Mouse (Mus musculus) cortical plate, adult 2 months (tissue): ENCODE measurements at regions not wholly inside any gene's neighbourhood (a gene's known extent, or its start where the extent isn't known, plus 50 kb on each side); places are given as distances from the start of the nearest gene placed in this dataset.

Experiments
- CTCF ChIP-seq: fragments of 200-500 bp; IDR thresholded peaks from 2 replicates; pipeline ENCODE4 v1.5.1; 2011; ENCODE audit warnings: mild to moderate bottlenecking, control low read depth, low read length; ENCODE audit not compliant: insufficient read depth; ENCODE audit errors: extremely low read depth
- POLR2A ChIP-seq: fragments of 200-500 bp; IDR thresholded peaks from 2 replicates; pipeline ENCODE4 v1.6.1; 2011; ENCODE audit warnings: mild to moderate bottlenecking, low read length, control low read depth; ENCODE audit not compliant: insufficient read depth; ENCODE audit errors: extremely low read depth

- no peak for TF ChIP-seq CTCF
- no peak for TF ChIP-seq POLR2A
These were observed 148.9 kb upstream of the Pik3r1 start for GRCm38 (mm10) chr13:101916876-101917275.
